Mouse (Mus musculus): Measurements from ENCODE around the gene Ly75. TPM values are rescaled to one million over a fixed set of nuclear protein-coding genes. Genes with fewer than 3 reads are reported as not detected.
A peak's percentile ranks its signal among the peaks of the same experiment; 100 is the strongest.

Ly75 gene
- total and polyA plus RNA-seq, 3 experiments, result 0.37 to 0.68 (median 0.57) TPM

- Histone ChIP-seq H3K4me3 (no peak overlapping the region), H3K79me2 (replicated peaks; ENCODE audit: control insufficient read depth, insufficient read depth, low read length) (no peaks in the 10 kb centered on the region), H3K27ac (no peak overlapping the region), H3K4me1 (ENCODE audit: control insufficient read depth, insufficient read depth, low read length) (peaks cover 2% of the 10 kb centered on the region), H3K9ac (ENCODE audit: low read depth, low read length) (no peak overlapping the region), H3K36me3 (ENCODE audit: control insufficient read depth, insufficient read depth, low read length) (no peaks in the 10 kb centered on the region), H3K27me3 (ENCODE audit: control insufficient read depth, insufficient read depth, low read length) (no peaks in the 10 kb centered on the region)
- TF ChIP-seq POLR2A (IDR thresholded peaks at IDR 0.05; ENCODE audit: insufficient read depth, low read depth, low read length) (no peak), CTCF (IDR thresholded peaks at IDR 0.05) (no peak), EP300 (IDR thresholded peaks at IDR 0.05; ENCODE audit: insufficient read depth, low read depth, low read length) (no peak)
- DNase-seq, result no peak
- 63% methylated on average over 4 of the region's 4 CpGs for WGBS
- intact Hi-C loops (cut with DNase I), result no loop called here
Measured at GRCm38 (mm10) chr2:60369454-60369853, 13.6 kb downstream of the Ly75 start.

GRCm38 (mm10) chr2:60367871-60368270 lies 15.2 kb downstream of the Ly75 start:
- H3K4me1 ChIP-seq (ENCODE audit: control insufficient read depth, insufficient read depth, low read length), result peaks cover 2% of the 10 kb centered on the region
- TF ChIP-seq EP300 (IDR thresholded peaks at IDR 0.05; ENCODE audit: insufficient read depth, low read depth, low read length) (no peak), CTCF (IDR thresholded peaks at IDR 0.05) (no peak), POLR2A (IDR thresholded peaks at IDR 0.05; ENCODE audit: insufficient read depth, low read depth, low read length) (no peak)
- intact Hi-C loops (cut with DNase I), result no loop called here

GRCm38 (mm10) chr2:60367204-60367603 lies 15.9 kb downstream of the Ly75 start:
- no peak overlapping the region for H3K4me3 ChIP-seq
- no peaks in the 10 kb centered on the region for H3K36me3 ChIP-seq (ENCODE audit: control insufficient read depth, insufficient read depth, low read length)
- H3K4me1 ChIP-seq (ENCODE audit: control insufficient read depth, insufficient read depth, low read length), result peaks cover 2% of the 10 kb centered on the region
- WGBS, result 89% methylated on average over 2 of the region's 2 CpGs
- DNase-seq, result no peak
- no peak overlapping the region for H3K27ac ChIP-seq
- intact Hi-C loops (cut with DNase I), result no loop called here
- no peaks in the 10 kb centered on the region for H3K27me3 ChIP-seq (ENCODE audit: control insufficient read depth, insufficient read depth, low read length)
- no peak overlapping the region for H3K9ac ChIP-seq (ENCODE audit: low read depth, low read length)
- H3K79me2 ChIP-seq (replicated peaks; ENCODE audit: control insufficient read depth, insufficient read depth, low read length), result no peaks in the 10 kb centered on the region
- TF ChIP-seq EP300 (IDR thresholded peaks at IDR 0.05; ENCODE audit: insufficient read depth, low read depth, low read length), result no peak
- no peak for TF ChIP-seq POLR2A (IDR thresholded peaks at IDR 0.05; ENCODE audit: insufficient read depth, low read depth, low read length)
- TF ChIP-seq CTCF (IDR thresholded peaks at IDR 0.05), result no peak

More at GRCm38 (mm10) chr2:60367871-60368270, 15.2 kb downstream of the Ly75 start:
- H3K27me3 ChIP-seq (ENCODE audit: control insufficient read depth, insufficient read depth, low read length), result no peaks in the 10 kb centered on the region
- no peak overlapping the region for H3K9ac ChIP-seq (ENCODE audit: low read depth, low read length)
- H3K36me3 ChIP-seq (ENCODE audit: control insufficient read depth, insufficient read depth, low read length), result no peaks in the 10 kb centered on the region
- no peak for DNase-seq
- H3K79me2 ChIP-seq (replicated peaks; ENCODE audit: control insufficient read depth, insufficient read depth, low read length), result no peaks in the 10 kb centered on the region
- no peak overlapping the region for H3K27ac ChIP-seq
- 84% methylated on average over 7 of the region's 7 CpGs for WGBS
- no peak overlapping the region for H3K4me3 ChIP-seq

- Histone ChIP-seq H3K9ac (ENCODE audit: low read depth, low read length) (no peak overlapping the region), H3K27me3 (ENCODE audit: control insufficient read depth, insufficient read depth, low read length) (no peaks in the 10 kb centered on the region), H3K27ac (peak overlapping the region; percentile 17; the same call in 1 of the 2 replicates), H3K4me1 (ENCODE audit: control insufficient read depth, insufficient read depth, low read length) (peaks cover 2% of the 10 kb centered on the region), H3K4me3 (no peak overlapping the region), H3K79me2 (replicated peaks; ENCODE audit: control insufficient read depth, insufficient read depth, low read length) (no peaks in the 10 kb centered on the region), H3K36me3 (ENCODE audit: control insufficient read depth, insufficient read depth, low read length) (no peaks in the 10 kb centered on the region)
- intact Hi-C loops (cut with DNase I), result no loop called here
- DNase-seq, result peak in 1 of 2 experiments; percentile 29
- no peak for TF ChIP-seq EP300 (IDR thresholded peaks at IDR 0.05; ENCODE audit: insufficient read depth, low read depth, low read length)
- TF ChIP-seq POLR2A (IDR thresholded peaks at IDR 0.05; ENCODE audit: insufficient read depth, low read depth, low read length), result no peak
- no peak for TF ChIP-seq CTCF (IDR thresholded peaks at IDR 0.05)
- 58% methylated on average over 5 of the region's 5 CpGs for WGBS
Measured at GRCm38 (mm10) chr2:60365820-60366610, 17.1 kb downstream of the Ly75 start.

- DNase-seq, result no peak
- intact Hi-C loops (cut with DNase I), result no loop called here
- WGBS, result 69% methylated on average over 7 of the region's 7 CpGs
- Histone ChIP-seq H3K27ac (no peak overlapping the region), H3K4me1 (ENCODE audit: control insufficient read depth, insufficient read depth, low read length) (peaks cover 2% of the 10 kb centered on the region), H3K36me3 (ENCODE audit: control insufficient read depth, insufficient read depth, low read length) (no peaks in the 10 kb centered on the region), H3K79me2 (replicated peaks; ENCODE audit: control insufficient read depth, insufficient read depth, low read length) (no peaks in the 10 kb centered on the region), H3K4me3 (no peak overlapping the region), H3K9ac (ENCODE audit: low read depth, low read length) (no peak overlapping the region), H3K27me3 (ENCODE audit: control insufficient read depth, insufficient read depth, low read length) (no peaks in the 10 kb centered on the region)
- TF ChIP-seq POLR2A (IDR thresholded peaks at IDR 0.05; ENCODE audit: insufficient read depth, low read depth, low read length), result no peak
Measured at GRCm38 (mm10) chr2:60365138-60365775, 17.8 kb downstream of the Ly75 start.

GRCm38 (mm10) chr2:60362146-60362545 lies 21.0 kb downstream of the Ly75 start:
- H3K27me3 ChIP-seq (ENCODE audit: control insufficient read depth, insufficient read depth, low read length), result no peaks in the 10 kb centered on the region
- TF ChIP-seq CTCF (IDR thresholded peaks at IDR 0.05) (no peak), EP300 (IDR thresholded peaks at IDR 0.05; ENCODE audit: insufficient read depth, low read depth, low read length) (no peak), POLR2A (IDR thresholded peaks at IDR 0.05; ENCODE audit: insufficient read depth, low read depth, low read length) (no peak)
- no peak overlapping the region for H3K4me3 ChIP-seq
- H3K4me1 ChIP-seq (ENCODE audit: control insufficient read depth, insufficient read depth, low read length), result peaks cover 2% of the 10 kb centered on the region
- DNase-seq, result no peak
- H3K9ac ChIP-seq (ENCODE audit: low read depth, low read length), result no peak overlapping the region
- 68% methylated on average over 6 of the region's 6 CpGs for WGBS
- H3K27ac ChIP-seq, result no peak overlapping the region
- no peaks in the 10 kb centered on the region for H3K79me2 ChIP-seq (replicated peaks; ENCODE audit: control insufficient read depth, insufficient read depth, low read length)
- H3K36me3 ChIP-seq (ENCODE audit: control insufficient read depth, insufficient read depth, low read length), result no peaks in the 10 kb centered on the region
- intact Hi-C loops (cut with DNase I), result no loop called here

Measured in heart, adult 2 months (tissue).